Mouse (Mus musculus) midbrain, postnatal 0 days (tissue): ENCODE results near the gene Cux2. TPM values are rescaled to one million over a fixed set of nuclear protein-coding genes. Genes with fewer than 3 reads are reported as not detected.

Experiments used
- ATAC-seq: fragments of 200-750 bp; cut with Nextera tagmentation; 2 replicates; pipeline ENCODE4 v1.8.0; 2017; ENCODE audit warnings: moderate number of reproducible peaks, mild to moderate bottlenecking, moderate TSS enrichment, moderate library complexity; ENCODE audit not compliant: low FRiP score
- DNase-seq: peaks from one replicate; pipeline ENCODE4 v3.0.0-alpha.2; 2015; ENCODE audit warnings: low spot score
- H3K27ac ChIP-seq: fragments of 300-500 bp; sonication (generic); 2 replicates; pipeline ENCODE4 v1.5.1; 2014; ENCODE audit warnings: low read depth, mild to moderate bottlenecking, low read length, mixed read lengths
- H3K27me3 ChIP-seq: fragments of 300-500 bp; sonication (generic); 2 replicates; pipeline ENCODE4 v1.6.1; 2014; ENCODE audit warnings: low read length, control low read depth, mixed read lengths; ENCODE audit not compliant: insufficient read depth
- H3K36me3 ChIP-seq: fragments of 300-500 bp; sonication (generic); 2 replicates; pipeline ENCODE4 v1.6.1; 2014; ENCODE audit warnings: low read length, control low read depth, mixed read lengths; ENCODE audit not compliant: insufficient read depth
- H3K4me1 ChIP-seq: fragments of 300-500 bp; sonication (generic); 2 replicates; pipeline ENCODE4 v1.6.1; 2014; ENCODE audit warnings: mild to moderate bottlenecking, control low read depth, antibody characterized with exemption, low read length, mixed read lengths; ENCODE audit not compliant: insufficient read depth
- H3K4me2 ChIP-seq: fragments of 300-500 bp; sonication (generic); 2 replicates; pipeline ENCODE4 v1.6.1; 2014; ENCODE audit warnings: low read depth, mild to moderate bottlenecking, low read length, mixed read lengths; ENCODE audit not compliant: poor library complexity, severe bottlenecking
- H3K4me3 ChIP-seq: fragments of 300-500 bp; sonication (generic); 2 replicates; pipeline ENCODE4 v1.5.1; 2014; ENCODE audit warnings: low read depth, mild to moderate bottlenecking, low read length, moderate library complexity
- H3K9ac ChIP-seq: fragments of 300-500 bp; sonication (generic); replicated peaks from 2 replicates; pipeline ENCODE4 v1.6.1; 2014; ENCODE audit warnings: mild to moderate bottlenecking, low read length, moderate library complexity, mixed read lengths; ENCODE audit not compliant: poor library complexity, severe bottlenecking
- H3K9me3 ChIP-seq: fragments of 300-500 bp; sonication (generic); 2 replicates; pipeline ENCODE4 v1.6.1; 2016; ENCODE audit warnings: low read length, control low read depth
- CTCF ChIP-seq: IDR thresholded peaks from 2 replicates; pipeline ENCODE4 v1.5.1; 2016; ENCODE audit warnings: antibody characterized with exemption, mild to moderate bottlenecking
- WGBS: fragments of 180-500 bp; shearing (Covaris S2); extraction: QIAGEN DNeasy Blood & Tissue Kit; methylation state at CpG from one replicate; pipeline ENCODE4 v1.1.7; 2014; 5-methylcytosine and 5-hydroxymethylcytosine counted together
- polyA plus RNA-seq: library from polyadenylated mRNA; unstranded; fragments of >200 nt; fragmentation: Nextera tagmentation; extraction: Ambion mirVana; gene quantifications from 2 replicates; pipeline ENCODE4 v1.2.1, GENCODE M21; 2015
- total RNA-seq: library from RNA; depleted of rRNA; stranded (reverse); fragments of >200 nt; gene quantifications from 2 replicates; pipeline ENCODE4 v1.2.3, GENCODE M21; 2014

Gene Cux2
- total and polyA plus RNA-seq, 2 experiments from 2014 or later = 17.4 to 40.1 TPM

GRCm38 (mm10) chr5:121967520-121967919 lies 82.4 kb downstream of the Cux2 start:
- TF ChIP-seq CTCF = no peak
- ATAC-seq = no peak
- no peak overlapping the region for H3K9ac ChIP-seq
- no peak for DNase-seq
- H3K4me2 ChIP-seq = no peak overlapping the region
- no peaks in the 10 kb centered on the region for H3K9me3 ChIP-seq
- no peak overlapping the region for H3K4me3 ChIP-seq
- 83% methylated on average over 5 of the region's 5 CpGs for WGBS
- no peak overlapping the region for H3K27ac ChIP-seq
- no peaks in the 10 kb centered on the region for H3K27me3 ChIP-seq
- 0 out of 2 replicates have a peak, but pooled peaks cover 3% of the 10 kb centered on the region for H3K4me1 ChIP-seq
- no peaks in the 10 kb centered on the region for H3K36me3 ChIP-seq

GRCm38 (mm10) chr5:121966940-121967339 lies 83.0 kb downstream of the Cux2 start:
- no peaks in the 10 kb centered on the region for H3K9me3 ChIP-seq
- 50% methylated on average over 16 of the region's 16 CpGs for WGBS
- TF ChIP-seq CTCF = no peak
- H3K4me3 ChIP-seq = no peak overlapping the region
- H3K27me3 ChIP-seq = no peaks in the 10 kb centered on the region
- DNase-seq = no peak
- no peak for ATAC-seq
- no peak overlapping the region for H3K9ac ChIP-seq
- H3K27ac ChIP-seq = no peak overlapping the region
- H3K4me1 ChIP-seq = 0 out of 2 replicates have a peak, but pooled peaks cover 3% of the 10 kb centered on the region
- H3K36me3 ChIP-seq = no peaks in the 10 kb centered on the region
- H3K4me2 ChIP-seq = no peak overlapping the region

- Histone ChIP-seq H3K4me2 (no peak overlapping the region), H3K4me3 (no peak overlapping the region), H3K36me3 (no peaks in the 10 kb centered on the region), H3K9ac (no peak overlapping the region), H3K27ac (no peak overlapping the region), H3K4me1 (0 out of 2 replicates have a peak, but pooled peaks cover 3% of the 10 kb centered on the region), H3K9me3 (no peaks in the 10 kb centered on the region), H3K27me3 (no peaks in the 10 kb centered on the region)
- no peak for TF ChIP-seq CTCF
- no peak for DNase-seq
- no peak for ATAC-seq
- 90% methylated on average over 10 of the region's 10 CpGs for WGBS
Observed at GRCm38 (mm10) chr5:121962974-121963373, 86.9 kb downstream of the Cux2 start.

- H3K4me3 ChIP-seq = no peak overlapping the region
- ATAC-seq (no peak), DNase-seq (no peak)
- 88% methylated on average over 7 of the region's 7 CpGs for WGBS
- no peaks in the 10 kb centered on the region for H3K27me3 ChIP-seq
- no peak for TF ChIP-seq CTCF
- no peak overlapping the region for H3K9ac ChIP-seq
- H3K36me3 ChIP-seq = no peaks in the 10 kb centered on the region
- H3K4me2 ChIP-seq = no peak overlapping the region
- 0 out of 2 replicates have a peak, but pooled peaks cover 3% of the 10 kb centered on the region for H3K4me1 ChIP-seq
- no peaks in the 10 kb centered on the region for H3K9me3 ChIP-seq
- H3K27ac ChIP-seq = no peak overlapping the region
Observed at GRCm38 (mm10) chr5:121962359-121962758, 87.5 kb downstream of the Cux2 start.

- Histone ChIP-seq H3K4me1 (0 out of 2 replicates have a peak, but pooled peaks cover 3% of the 10 kb centered on the region), H3K27ac (no peak overlapping the region), H3K27me3 (no peaks in the 10 kb centered on the region), H3K4me3 (no peak overlapping the region), H3K9me3 (no peaks in the 10 kb centered on the region), H3K4me2 (no peak overlapping the region), H3K9ac (no peak overlapping the region), H3K36me3 (no peaks in the 10 kb centered on the region)
- WGBS = 85% methylated on average over 8 of the region's 8 CpGs
- ATAC-seq (no peak), DNase-seq (peak; percentile 31)
- TF ChIP-seq CTCF = no peak
Observed at GRCm38 (mm10) chr5:121961256-121961655, 88.6 kb downstream of the Cux2 start.

- no peak overlapping the region for H3K4me3 ChIP-seq
- WGBS = 64% methylated on average over 10 of the region's 10 CpGs
- H3K9ac ChIP-seq = 0 out of 2 replicates have a peak overlapping the region, but pooled peaks have one; percentile 13
Observed at GRCm38 (mm10) chr5:121959688-121960087, 90.2 kb downstream of the Cux2 start.

More at GRCm38 (mm10) chr5:121959688-121960087, 90.2 kb downstream of the Cux2 start:
- no peaks in the 10 kb centered on the region for H3K36me3 ChIP-seq
- H3K27ac ChIP-seq = no peak overlapping the region
- H3K4me1 ChIP-seq = no peaks in the 10 kb centered on the region
- H3K9me3 ChIP-seq = no peaks in the 10 kb centered on the region
- DNase-seq (peak; percentile 70), ATAC-seq (no peak)
- H3K27me3 ChIP-seq = no peaks in the 10 kb centered on the region
- no peak overlapping the region for H3K4me2 ChIP-seq
- no peak for TF ChIP-seq CTCF
